Mouse (Mus musculus) CD8-positive naive resting alpha-beta T cell, adult 2 months (primary cell): Measurements from ENCODE around the gene Chst11.

Experiments used
- DNase-seq, 2 experiments: peaks; one replicate each; pipeline ENCODE4 v3.0.0; 2022; ENCODE audit warnings: low read depth in 2 of 2, low spot score in 2 of 2

The Chst11 gene

DNA sequence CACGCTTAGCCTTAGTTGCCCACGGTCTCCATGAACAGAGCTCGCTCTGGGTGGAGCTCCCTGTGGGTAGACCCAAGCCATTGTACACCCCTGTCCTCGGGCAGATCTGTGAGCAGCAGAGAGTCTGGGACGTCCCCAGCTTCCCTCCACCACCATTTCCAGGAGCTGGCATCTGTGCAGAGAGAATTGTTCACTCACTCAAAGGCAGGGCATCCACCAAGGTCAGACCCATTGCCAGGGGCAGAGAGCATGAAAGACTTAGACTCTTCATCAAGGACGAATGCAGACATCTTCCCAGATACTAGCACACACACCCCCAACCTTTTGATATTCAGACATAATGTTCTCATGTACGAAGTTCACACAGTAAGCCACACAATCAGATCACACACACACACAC, 216.2 kb downstream of the Chst11 start:
- no peak for DNase-seq

DNA sequence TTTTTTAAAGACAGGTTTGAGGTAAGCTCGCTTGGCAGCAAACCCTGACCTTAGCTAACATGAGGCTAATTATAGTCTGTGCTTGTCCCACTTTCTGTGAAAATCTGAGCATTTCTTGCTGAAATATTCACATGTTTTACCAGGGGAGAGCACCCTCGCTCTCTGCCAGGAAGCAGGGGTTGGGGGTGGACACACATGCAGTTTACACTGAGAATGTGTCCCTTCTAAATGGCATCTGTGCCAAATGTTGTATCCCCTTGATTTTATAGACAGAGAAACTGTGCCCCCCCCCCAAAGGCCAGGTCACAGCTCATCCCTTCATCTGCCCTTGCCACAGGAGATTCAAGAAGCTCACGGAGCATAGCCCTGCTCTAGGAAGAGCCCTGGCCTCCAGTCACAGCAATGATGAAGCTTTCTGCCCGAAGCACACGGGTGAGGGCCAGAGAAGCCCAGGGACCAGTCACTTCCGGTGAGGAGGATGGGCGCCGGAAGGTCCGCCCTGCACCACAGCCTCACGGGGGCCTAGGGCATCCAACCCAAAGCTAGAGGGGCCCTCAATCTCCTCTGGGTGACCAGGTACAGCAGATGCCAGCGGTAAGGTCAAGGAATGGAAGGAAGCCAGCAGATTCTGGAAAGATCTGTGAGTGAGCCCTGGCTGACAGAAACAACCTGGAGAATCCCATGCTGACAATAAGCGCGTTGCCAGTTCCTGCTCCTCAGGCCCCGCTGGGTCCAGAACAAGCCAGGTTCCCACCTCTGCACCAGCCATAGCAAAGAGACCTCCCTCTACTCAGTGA, 217.8 kb downstream of the Chst11 start:
- no peak for DNase-seq

DNA sequence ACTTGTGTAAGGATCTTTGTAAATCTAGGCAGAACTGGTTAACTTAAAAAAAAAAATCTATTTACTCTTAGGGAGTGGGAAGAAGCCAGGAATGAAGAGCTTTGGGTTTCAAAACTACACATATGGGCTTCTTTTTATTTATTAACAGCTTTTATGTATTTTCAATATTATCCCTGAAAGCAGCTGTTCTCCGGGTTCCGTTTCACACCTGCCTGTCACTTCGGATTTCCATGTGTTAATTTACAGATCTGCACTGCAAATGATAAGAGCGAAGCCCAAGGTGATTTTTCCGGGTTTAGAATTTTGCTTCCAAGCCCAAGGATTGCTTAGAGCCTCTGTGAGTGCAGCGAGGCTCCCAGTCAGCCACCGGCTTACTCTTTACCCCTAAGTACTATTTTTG, 223.1 kb downstream of the Chst11 start:
- DNase-seq = no peak

DNA sequence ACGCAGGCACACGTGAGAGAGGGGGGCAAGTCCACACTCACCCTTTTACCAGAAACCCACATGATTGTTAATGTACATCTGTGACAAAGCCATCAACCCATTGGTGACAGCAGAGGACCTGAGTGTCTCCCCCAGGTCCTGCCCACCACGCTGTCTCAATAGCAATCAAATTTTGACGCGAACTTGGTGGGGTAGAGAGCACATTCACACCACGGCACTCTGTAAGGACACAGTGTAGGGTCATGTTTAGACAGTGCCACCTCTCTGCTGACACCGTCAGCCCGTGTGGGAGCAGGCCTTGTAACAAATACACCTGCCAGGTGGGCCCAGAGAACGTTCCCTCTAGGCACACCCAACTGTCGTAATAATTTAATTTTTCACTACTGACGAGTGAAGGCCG, 224.1 kb downstream of the Chst11 start:
- no peak for DNase-seq

DNA sequence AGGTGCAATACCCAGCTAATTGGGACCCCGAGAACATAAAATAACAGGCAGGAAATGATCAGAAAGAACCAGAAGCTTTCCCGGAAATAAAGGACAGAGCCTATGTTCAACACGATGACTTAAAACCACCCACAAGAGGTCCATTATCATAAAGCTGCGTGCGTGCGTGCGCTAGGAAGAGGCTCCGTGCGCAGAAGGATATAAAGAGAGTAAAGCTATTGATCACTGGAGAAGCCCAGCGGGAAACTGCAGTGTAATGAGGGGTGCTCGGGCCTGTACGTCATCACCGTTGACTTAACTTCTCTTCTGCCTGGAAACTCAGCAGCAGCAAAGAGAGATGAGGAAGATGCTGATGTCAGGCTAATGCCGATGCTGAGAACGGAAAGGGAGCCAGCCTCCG, 224.8 kb downstream of the Chst11 start:
- DNase-seq = no peak

- DNase-seq = no peak
Measured at GRCm38 (mm10) chr10:83210968-83211583, 225.8 kb downstream of the Chst11 start.

- no peak for DNase-seq
Measured at GRCm38 (mm10) chr10:83212618-83213017, 227.3 kb downstream of the Chst11 start.

GRCm38 (mm10) chr10:83215559-83215958, 230.3 kb downstream of the Chst11 start:
- DNase-seq = no peak

- DNase-seq = no peak
Measured at GRCm38 (mm10) chr10:83217256-83217655, 232.0 kb downstream of the Chst11 start.

DNA sequence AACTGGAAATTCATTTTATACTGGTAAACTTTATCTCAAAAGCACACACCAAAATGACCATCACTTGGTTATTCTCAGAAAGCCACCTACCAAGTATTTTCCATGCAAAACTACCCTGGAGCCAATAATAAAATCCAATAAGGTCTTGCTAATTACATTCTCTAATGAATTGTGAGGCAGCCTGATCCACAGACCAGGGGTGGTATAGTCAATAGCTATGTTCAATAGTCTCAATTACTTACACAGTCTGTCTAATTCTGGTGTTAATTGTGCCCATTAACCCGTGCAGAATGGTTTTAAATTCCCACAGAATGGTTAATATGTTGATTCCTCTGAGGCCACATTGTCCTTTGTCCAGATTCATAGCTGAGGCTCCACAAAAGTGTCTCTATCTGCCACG, 233.5 kb downstream of the Chst11 start:
- DNase-seq = no peak

GRCm38 (mm10) chr10:83219729-83220128, 234.4 kb downstream of the Chst11 start:
- DNase-seq = peak; percentile 10 to 38

DNA sequence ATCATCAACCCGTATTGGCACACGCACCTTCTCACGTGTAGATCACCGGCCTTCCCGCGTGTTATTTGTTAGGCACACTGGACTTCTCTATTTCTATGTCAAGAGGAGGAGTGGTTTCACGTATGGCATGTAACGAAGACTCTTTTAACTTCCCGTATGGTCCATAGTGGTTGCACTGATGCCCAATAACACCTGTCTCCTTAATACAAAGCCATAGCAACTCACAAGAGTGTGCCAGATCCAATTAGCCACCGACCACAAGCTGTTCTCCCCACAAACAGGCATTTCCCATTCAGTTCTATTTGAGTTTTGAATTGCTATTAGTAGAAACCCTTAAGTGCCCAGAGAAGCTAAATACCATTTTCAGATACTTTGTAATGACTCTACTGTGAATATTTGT, 234.9 kb downstream of the Chst11 start:
- no peak for DNase-seq

GRCm38 (mm10) chr10:83220847-83221246, 235.5 kb downstream of the Chst11 start:
- no peak for DNase-seq

DNA sequence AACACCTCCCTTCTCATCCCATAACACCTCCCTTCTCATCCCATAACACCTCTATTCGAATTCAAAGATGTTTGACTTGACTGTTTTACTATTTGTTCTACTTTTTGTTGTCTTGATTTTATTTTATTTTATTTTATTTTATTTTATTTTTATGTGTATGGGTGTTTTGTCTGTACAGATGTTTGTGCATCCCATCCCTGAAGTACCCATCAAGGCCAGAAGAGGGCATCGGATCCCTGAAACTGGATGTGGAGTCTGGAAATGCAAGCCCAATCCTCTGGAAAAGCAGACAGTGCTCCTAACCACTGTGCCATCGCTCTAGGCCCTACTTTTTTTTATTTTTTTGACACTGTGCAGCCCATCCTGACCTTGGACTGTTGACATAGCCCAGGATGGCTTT, 239.7 kb downstream of the Chst11 start:
- no peak for DNase-seq

- no peak for DNase-seq
Measured at GRCm38 (mm10) chr10:83228626-83229025, 243.3 kb downstream of the Chst11 start.

DNA sequence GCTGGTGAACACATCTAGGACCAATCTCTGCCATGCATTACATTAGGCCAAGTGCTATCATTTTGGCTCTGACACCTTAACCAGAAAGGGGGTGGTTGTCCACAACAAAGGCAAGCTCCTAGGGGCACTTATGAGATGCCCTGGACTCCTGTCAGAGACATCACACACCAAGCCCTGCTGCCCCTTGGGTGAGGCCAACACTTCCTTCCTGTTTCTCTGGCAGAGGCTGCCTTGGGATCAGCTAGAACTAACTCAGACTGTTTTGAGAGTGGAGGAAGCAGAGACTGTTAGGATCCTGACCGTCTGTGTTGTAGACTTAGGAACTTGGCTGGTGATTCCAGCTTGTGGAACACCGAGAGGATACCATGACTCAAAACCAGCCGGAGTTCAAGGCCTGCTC, 248.7 kb downstream of the Chst11 start:
- DNase-seq = no peak

GRCm38 (mm10) chr10:83234391-83234790, 249.1 kb downstream of the Chst11 start:
- DNase-seq = no peak

DNA sequence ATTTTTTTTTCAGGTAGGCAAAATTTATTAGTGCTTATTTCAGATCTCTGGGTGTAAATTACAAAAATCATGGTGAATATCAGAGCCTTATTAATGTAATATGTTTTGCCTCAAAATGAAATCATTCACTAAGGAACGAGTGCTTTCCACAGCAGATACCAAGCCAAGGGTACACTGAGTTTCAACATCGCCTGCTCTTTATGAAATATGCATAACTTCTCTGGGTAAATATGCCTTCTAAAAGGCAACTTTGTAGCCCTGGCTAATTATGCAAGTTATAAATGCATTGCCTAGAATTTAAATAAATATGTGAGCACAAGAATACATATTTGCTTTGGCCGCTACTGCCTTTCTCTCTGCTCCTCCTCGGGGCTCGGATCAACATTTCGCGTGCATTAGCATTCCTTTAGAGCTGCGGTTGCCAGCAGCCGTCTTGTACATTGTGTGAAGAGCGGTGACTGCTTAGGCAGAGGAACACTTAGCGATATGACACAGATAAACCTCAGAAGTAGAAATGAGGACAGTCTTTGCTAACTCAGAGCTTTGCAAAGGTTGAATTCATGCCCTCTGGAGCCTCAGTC, 256.9 kb downstream of the Chst11 start:
- DNase-seq = no peak

- DNase-seq = no peak
Measured at GRCm38 (mm10) chr10:83244131-83244530, 258.8 kb downstream of the Chst11 start.
